Mouse (Mus musculus) 3T3-L1 (cell line): Measurements from ENCODE around the gene Grk6.

Experiments
- DNase-seq: peaks from one replicate; pipeline ENCODE4 v3.0.0-alpha.2; 2015; ENCODE audit warnings: low read depth, low spot score

Grk6 gene

GRCm38 (mm10) chr13:55444937-55445315 lies at the start of gene Grk6:
Gene Grk6, plus strand, starts transcription at chr13:55445072.
- peak; percentile 99 for DNase-seq

- no peak for DNase-seq
Observed at GRCm38 (mm10) chr13:55398088-55398487, 46.8 kb upstream of the Grk6 start, which contains the start of gene Slc34a1. Gene Slc34a1, plus strand, starts transcription at chr13:55398187.

- DNase-seq, result no peak
Observed at GRCm38 (mm10) chr13:55399300-55400038, 45.4 kb upstream of the Grk6 start.

- DNase-seq, result no peak
Observed at GRCm38 (mm10) chr13:55400039-55400346, 44.9 kb upstream of the Grk6 start.

GRCm38 (mm10) chr13:55403266-55403665 lies 41.6 kb upstream of the Grk6 start:
- DNase-seq, result no peak

GRCm38 (mm10) chr13:55403935-55404852 lies 40.7 kb upstream of the Grk6 start:
- peak; percentile 55 for DNase-seq

- peak; percentile 82 for DNase-seq
Observed at GRCm38 (mm10) chr13:55404853-55405782, 39.8 kb upstream of the Grk6 start.

- no peak for DNase-seq
Observed at GRCm38 (mm10) chr13:55405783-55406390, 39.0 kb upstream of the Grk6 start.

- no peak for DNase-seq
Observed at GRCm38 (mm10) chr13:55407341-55407740, 37.5 kb upstream of the Grk6 start.

GRCm38 (mm10) chr13:55408546-55409120 lies 36.2 kb upstream of the Grk6 start:
- no peak for DNase-seq

- DNase-seq, result no peak
Observed at GRCm38 (mm10) chr13:55411826-55412225, 33.0 kb upstream of the Grk6 start.

GRCm38 (mm10) chr13:55412643-55413307 lies 32.1 kb upstream of the Grk6 start:
- DNase-seq, result no peak

GRCm38 (mm10) chr13:55413333-55413732 lies 31.5 kb upstream of the Grk6 start:
- DNase-seq, result no peak

GRCm38 (mm10) chr13:55414743-55415380 lies 30.0 kb upstream of the Grk6 start, which contains the start of gene Pfn3:
Gene Pfn3, minus strand, starts transcription at chr13:55415232.
- no peak for DNase-seq

GRCm38 (mm10) chr13:55418004-55418403 lies 26.9 kb upstream of the Grk6 start:
- peak; percentile 74 for DNase-seq

- peak; percentile 25 for DNase-seq
Observed at GRCm38 (mm10) chr13:55419142-55419541, 25.7 kb upstream of the Grk6 start.

GRCm38 (mm10) chr13:55420018-55420932 lies 24.6 kb upstream of the Grk6 start:
- DNase-seq, result no peak

- no peak for DNase-seq
Observed at GRCm38 (mm10) chr13:55420933-55421800, 23.7 kb upstream of the Grk6 start.
